ENCODE assay signal across 12 mouse cellular contexts in genomic region chr5:148634919-148635356, GRCm38 (mm10).
DNase-seq lines count a peak whose midpoint lies in the region; ATAC-seq lines count a peak whose summit lies in the region.
"Had no signal": no experiment of that assay in that cellular context is flagged by ENCODE, and none has a peak within 500 bp of the region (broad histone marks: within the 10 kb centered on the region; RNA-seq: fewer than 3 reads in every experiment).

No protein-coding gene starts in this region.

- no peak overlapping the region for H3K9ac ChIP-seq in forebrain, embryonic 16.5 days (replicated peaks; ENCODE audit: low read depth, low read length)
- no peak overlapping the region for H3K9ac ChIP-seq in intestine, embryonic 15.5 days
- no peak overlapping the region for H3K9ac ChIP-seq in midbrain, embryonic 11.5 days (ENCODE audit: low read length)
- H3K9ac ChIP-seq: liver, embryonic 13.5 days had no signal

- H3K4me1 ChIP-seq in forebrain, embryonic 10.5 days = peaks cover 29% of the 10 kb centered on the region
- peaks cover 19% of the 10 kb centered on the region for H3K4me1 ChIP-seq in forebrain, embryonic 16.5 days (replicated peaks; ENCODE audit: control insufficient read depth, insufficient read depth, low read length)
- H3K4me1 ChIP-seq in intestine, embryonic 15.5 days (replicated peaks) = no peaks in the 10 kb centered on the region
- no peaks in the 10 kb centered on the region for H3K4me1 ChIP-seq in midbrain, embryonic 11.5 days (ENCODE audit: control insufficient read depth, insufficient read depth, low read length)

- peak overlapping the region; percentile 58; the same call in 1 of the 2 replicates for H3K27ac ChIP-seq in forebrain, embryonic 10.5 days
- H3K27ac ChIP-seq in forebrain, embryonic 16.5 days (ENCODE audit: low read length) = no peak overlapping the region
- H3K27ac ChIP-seq in intestine, embryonic 15.5 days = no peak overlapping the region
- no peak overlapping the region for H3K27ac ChIP-seq in midbrain, embryonic 11.5 days (ENCODE audit: low read depth, low read length)
- H3K27ac ChIP-seq: liver, embryonic 13.5 days had no signal

- no peaks in the 10 kb centered on the region for H3K36me3 ChIP-seq in forebrain, embryonic 10.5 days (replicated peaks)
- no peaks in the 10 kb centered on the region for H3K36me3 ChIP-seq in forebrain, embryonic 16.5 days (ENCODE audit: control insufficient read depth, insufficient read depth)
- H3K36me3 ChIP-seq in intestine, embryonic 15.5 days = no peaks in the 10 kb centered on the region
- H3K36me3 ChIP-seq in midbrain, embryonic 11.5 days (ENCODE audit: control insufficient read depth, insufficient read depth, low read length) = no peaks in the 10 kb centered on the region
- H3K36me3 ChIP-seq: liver, embryonic 13.5 days had no signal

- DNase-seq in forebrain, embryonic 10.5 days (ENCODE audit: extremely low spot score, low spot score) = no peak
- DNase-seq in lung, postnatal 25 days (ENCODE audit: low spot score) = peak; percentile 53
- DNase-seq in cerebellum, adult 9-11 months = no peak
- no peak for DNase-seq in midbrain, embryonic 11.5 days (ENCODE audit: low spot score, missing footprints)
- DNase-seq in ovary, postnatal 14 days (ENCODE audit: low spot score) = no peak
- DNase-seq: cerebellum, adult 18-20 months; heart, postnatal 14 days; kidney, postnatal 14 days; liver, embryonic 13.5 days had no signal

- H3K4me3 ChIP-seq in forebrain, embryonic 10.5 days = no peak overlapping the region
- no peak overlapping the region for H3K4me3 ChIP-seq in forebrain, embryonic 16.5 days (replicated peaks; ENCODE audit: low read length)
- no peak overlapping the region for H3K4me3 ChIP-seq in intestine, embryonic 15.5 days (replicated peaks)
- no peak overlapping the region for H3K4me3 ChIP-seq in midbrain, embryonic 11.5 days (ENCODE audit: low read depth, low read length)
- H3K4me3 ChIP-seq: liver, embryonic 13.5 days had no signal

- no peak overlapping the region for H3K4me2 ChIP-seq in forebrain, embryonic 16.5 days (ENCODE audit: low read length)
- H3K4me2 ChIP-seq in intestine, embryonic 15.5 days (replicated peaks) = no peak overlapping the region
- H3K4me2 ChIP-seq in midbrain, embryonic 11.5 days = no peak overlapping the region
- H3K4me2 ChIP-seq: liver, embryonic 13.5 days had no signal

- H3K9me3 ChIP-seq in forebrain, embryonic 10.5 days = no peaks in the 10 kb centered on the region
- H3K9me3 ChIP-seq in forebrain, embryonic 16.5 days (ENCODE audit: control insufficient read depth, low read length) = no peaks in the 10 kb centered on the region
- H3K9me3 ChIP-seq in intestine, embryonic 15.5 days = no peaks in the 10 kb centered on the region
- H3K9me3 ChIP-seq in midbrain, embryonic 11.5 days (ENCODE audit: control insufficient read depth, low read length) = no peaks in the 10 kb centered on the region
- H3K9me3 ChIP-seq: liver, embryonic 13.5 days had no signal

- peaks cover 3% of the 10 kb centered on the region; the same call in 1 of the 2 replicates for H3K27me3 ChIP-seq in forebrain, embryonic 10.5 days (ENCODE audit: poor library complexity, severe bottlenecking)
- no peaks in the 10 kb centered on the region for H3K27me3 ChIP-seq in forebrain, embryonic 16.5 days (replicated peaks; ENCODE audit: control insufficient read depth, insufficient read depth, low read length)
- H3K27me3 ChIP-seq in intestine, embryonic 15.5 days (replicated peaks) = no peaks in the 10 kb centered on the region
- H3K27me3 ChIP-seq in midbrain, embryonic 11.5 days (ENCODE audit: control insufficient read depth, insufficient read depth, low read length) = no peaks in the 10 kb centered on the region
- H3K27me3 ChIP-seq: liver, embryonic 13.5 days had no signal

- ATAC-seq in forebrain, embryonic 16.5 days = no peak
- peak; percentile 68 for ATAC-seq in CD4-positive, CD25-positive, alpha-beta regulatory T cell, adult 4 months
- peak; percentile 50 for ATAC-seq in intestine, embryonic 15.5 days
- ATAC-seq in midbrain, embryonic 11.5 days (ENCODE audit: low FRiP score) = no peak

- WGBS in forebrain, embryonic 10.5 days = 76% methylated on average over 11 of the region's 11 CpGs
- WGBS in forebrain, embryonic 16.5 days = 41% methylated on average over 11 of the region's 11 CpGs
- WGBS in intestine, embryonic 15.5 days = 53% methylated on average over 11 of the region's 11 CpGs
- WGBS in midbrain, embryonic 11.5 days = 78% methylated on average over 11 of the region's 11 CpGs

Comparison
In these comparisons a context has a peak if more than half of its experiments do, and no peak if none do; other contexts are left out.
1. ATAC-seq: peak in CD4-positive, CD25-positive, alpha-beta regulatory T cell, adult 4 months (single experiment) and intestine, embryonic 15.5 days (single experiment); none in forebrain, embryonic 16.5 days (single experiment) and midbrain, embryonic 11.5 days (single experiment).